Mouse (Mus musculus): ENCODE measurements around the gene Olfr1459.

Gene Olfr1459

GRCm38 (mm10) chr19:13149449-13149848 lies at the start of gene Olfr1459:
Olfr1459 (minus strand) TSS chr19:13149549.
- in situ Hi-C loops (cut with MboI; ENCODE audit: low sequenced_read_pairs): no loop called here

- in situ Hi-C loops (cut with MboI; ENCODE audit: low sequenced_read_pairs): no loop called here
Observed at GRCm38 (mm10) chr19:13185434-13185833, 36.1 kb upstream of the Olfr1459 start, which contains the start of gene Olfr1462. Olfr1462 (plus strand) TSS chr19:13185734.

- in situ Hi-C loops (cut with MboI; ENCODE audit: low sequenced_read_pairs): no loop called here
Observed at GRCm38 (mm10) chr19:13162700-13163099, 13.4 kb upstream of the Olfr1459 start, which contains the start of gene Olfr1461. Olfr1461 (plus strand) TSS chr19:13163000.

GRCm38 (mm10) chr19:13106675-13107074 lies 42.7 kb downstream of the Olfr1459 start, which contains the start of gene Olfr1458:
Olfr1458 (minus strand) TSS chr19:13106775.
- in situ Hi-C loops (cut with MboI; ENCODE audit: low sequenced_read_pairs): no loop called here

DNA sequence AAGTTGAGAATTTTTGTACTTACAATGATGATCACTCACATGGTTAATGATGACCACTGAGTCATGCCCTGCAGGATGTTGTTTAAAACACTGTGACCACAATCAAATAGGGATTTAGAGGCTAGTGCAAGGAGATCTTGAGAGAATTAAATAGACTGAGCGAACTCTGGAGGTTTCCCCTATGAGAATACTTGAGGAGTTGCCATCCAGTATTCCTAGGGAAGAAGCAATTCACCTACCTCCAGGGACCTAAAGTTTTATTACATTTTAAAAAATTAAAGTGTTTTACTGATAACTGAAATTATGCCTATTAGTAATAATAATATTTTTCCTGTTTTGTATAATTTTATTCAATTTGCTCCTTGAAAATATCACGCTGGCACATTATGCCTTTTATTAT lies 51.6 kb downstream of the Olfr1459 start, which contains the start of gene Olfr1457:
Gene Olfr1457, minus strand, starts transcription at position 101 of the 400 bp plus-strand sequence.
- in situ Hi-C loops (cut with MboI; ENCODE audit: low sequenced_read_pairs): no loop called here

- in situ Hi-C loops (cut with MboI; ENCODE audit: low sequenced_read_pairs): no loop called here
Observed at GRCm38 (mm10) chr19:13093908-13094307, 55.4 kb downstream of the Olfr1459 start.

All from CH12F3 (cell line).